24 mouse cellular contexts compared by ENCODE assay signal in genomic region chr1:194645898-194646297, GRCm38 (mm10). TPM values are rescaled to one million over a fixed set of nuclear protein-coding genes. Genes with fewer than 3 reads are reported as not detected.
DNase-seq lines count a peak whose midpoint lies in the region; ATAC-seq lines count a peak whose summit lies in the region.
"Had no signal": no experiment of that assay in that cellular context is flagged by ENCODE, and none has a peak within 500 bp of the region (broad histone marks: within the 10 kb centered on the region; RNA-seq: fewer than 3 reads in every experiment).

No protein-coding gene starts in this region.

- DNase-seq in forebrain, embryonic 10.5 days (ENCODE audit: extremely low spot score, low spot score) = no peak
- peak; percentile 31 for DNase-seq in heart, adult 8-10 months (ENCODE audit: low spot score)
- no peak for DNase-seq in heart, postnatal 14 days
- DNase-seq in kidney, adult 9 months = peak; percentile 42
- DNase-seq in kidney, postnatal 10 days = no peak
- DNase-seq: adrenal gland, adult 8-10 months; cerebellum, adult 8-10 months; cerebellum, postnatal 25 days; gastrocnemius, postnatal 25 days; lung, adult 2 months; lung, postnatal 14 days; midbrain, embryonic 14.5 days; right cerebral cortex, postnatal 14 days; thymus, postnatal 4 days had no signal

- no peak overlapping the region for H3K27ac ChIP-seq in forebrain, embryonic 15.5 days (replicated peaks)
- no peak overlapping the region for H3K27ac ChIP-seq in forebrain, embryonic 10.5 days
- no peak overlapping the region for H3K27ac ChIP-seq in neural tube, embryonic 14.5 days (ENCODE audit: low read depth, low read length)
- H3K27ac ChIP-seq: embryonic facial prominence, embryonic 10.5 days; embryonic facial prominence, embryonic 15.5 days; hindbrain, embryonic 12.5 days; limb, embryonic 13.5 days; liver, embryonic 12.5 days had no signal

- intact Hi-C loops in heart, postnatal 14 days (cut with DNase I) = no loop called here

- peaks cover 55% of the 10 kb centered on the region for H3K36me3 ChIP-seq in forebrain, embryonic 15.5 days
- peaks cover 28% of the 10 kb centered on the region for H3K36me3 ChIP-seq in forebrain, embryonic 10.5 days (replicated peaks)
- peaks cover 37% of the 10 kb centered on the region for H3K36me3 ChIP-seq in neural tube, embryonic 14.5 days (ENCODE audit: control insufficient read depth, insufficient read depth, low read length)
- H3K36me3 ChIP-seq: G1E had no signal

- H3K4me1 ChIP-seq in forebrain, embryonic 15.5 days = peaks cover 71% of the 10 kb centered on the region
- peaks cover 16% of the 10 kb centered on the region for H3K4me1 ChIP-seq in forebrain, embryonic 10.5 days
- peaks cover 16% of the 10 kb centered on the region; the same call in 1 of the 2 replicates for H3K4me1 ChIP-seq in neural tube, embryonic 14.5 days (ENCODE audit: control insufficient read depth, insufficient read depth, low read length)

- H3K9me3 ChIP-seq in forebrain, embryonic 15.5 days = no peaks in the 10 kb centered on the region
- no peaks in the 10 kb centered on the region for H3K9me3 ChIP-seq in forebrain, embryonic 10.5 days
- H3K9me3 ChIP-seq in neural tube, embryonic 14.5 days (ENCODE audit: control insufficient read depth, low read length) = no peaks in the 10 kb centered on the region
- H3K9me3 ChIP-seq: embryonic facial prominence, embryonic 10.5 days; embryonic facial prominence, embryonic 15.5 days; G1E; hindbrain, embryonic 12.5 days; limb, embryonic 13.5 days; liver, embryonic 12.5 days had no signal

- no peak for ATAC-seq in forebrain, embryonic 15.5 days (replicated peaks)
- no peak for ATAC-seq in neural tube, embryonic 14.5 days (ENCODE audit: low read depth)
- ATAC-seq: intestine, embryonic 16.5 days; liver, embryonic 12.5 days had no signal

- peak overlapping the region; percentile 17; the same call in 1 of the 2 replicates for H3K4me2 ChIP-seq in forebrain, embryonic 15.5 days (replicated peaks)
- H3K4me2 ChIP-seq in neural tube, embryonic 14.5 days (ENCODE audit: low read depth, low read length) = peak overlapping the region; percentile 23; the same call in 1 of the 2 replicates
- H3K4me2 ChIP-seq: embryonic facial prominence, embryonic 15.5 days; hindbrain, embryonic 12.5 days; limb, embryonic 13.5 days; liver, embryonic 12.5 days had no signal

- no peak overlapping the region for H3K4me3 ChIP-seq in forebrain, embryonic 15.5 days
- no peak overlapping the region for H3K4me3 ChIP-seq in forebrain, embryonic 10.5 days
- H3K4me3 ChIP-seq in neural tube, embryonic 14.5 days (ENCODE audit: low read depth, low read length) = no peak overlapping the region; the same call in 1 of the 2 replicates
- H3K4me3 ChIP-seq: embryonic facial prominence, embryonic 10.5 days; embryonic facial prominence, embryonic 15.5 days; hindbrain, embryonic 12.5 days; limb, embryonic 13.5 days; liver, embryonic 12.5 days had no signal

- 85% methylated on average over 1 of the region's 1 CpGs for WGBS in forebrain, embryonic 15.5 days
- WGBS in forebrain, embryonic 10.5 days = 93% methylated on average over 1 of the region's 1 CpGs
- 82% methylated on average over 1 of the region's 1 CpGs for WGBS in neural tube, embryonic 14.5 days

- H3K27me3 ChIP-seq in forebrain, embryonic 15.5 days = no peaks in the 10 kb centered on the region
- no peaks in the 10 kb centered on the region for H3K27me3 ChIP-seq in forebrain, embryonic 10.5 days (ENCODE audit: poor library complexity, severe bottlenecking)
- H3K27me3 ChIP-seq in neural tube, embryonic 14.5 days (ENCODE audit: control insufficient read depth, insufficient read depth, low read length) = no peaks in the 10 kb centered on the region
- H3K27me3 ChIP-seq: embryonic facial prominence, embryonic 15.5 days; hindbrain, embryonic 12.5 days; limb, embryonic 13.5 days; liver, embryonic 12.5 days had no signal

- H3K9ac ChIP-seq in forebrain, embryonic 15.5 days (replicated peaks) = no peak overlapping the region
- no peak overlapping the region for H3K9ac ChIP-seq in neural tube, embryonic 14.5 days (replicated peaks; ENCODE audit: low read depth, low read length)
- H3K9ac ChIP-seq: embryonic facial prominence, embryonic 15.5 days; hindbrain, embryonic 12.5 days; limb, embryonic 13.5 days; liver, embryonic 12.5 days had no signal

RNA-seq across cellular contexts. Expression of gene Plxna2, which starts 27.9 kb away (rescaled TPM):
- 72.1 and 78.3 TPM in 2 replicates for polyA plus RNA-seq in forebrain, embryonic 15.5 days (2015; fragmentation: Nextera tagmentation; extraction: Ambion mirVana)
- polyA plus RNA-seq in forebrain, embryonic 10.5 days (2016; fragmentation: Nextera tagmentation; extraction: Ambion mirVana) = 6.5 and 7.4 TPM in 2 replicates
- 10 to 100 TPM; 18.8 to 28.3 (median 25.5) TPM for total RNA-seq in heart, adult 8-10 months (2022)
- 10 to 100 TPM; 26.6 to 29.7 TPM for total RNA-seq in heart, postnatal 14 days (2021)
- 76.0 and 79.2 TPM in 2 replicates for polyA plus RNA-seq in neural tube, embryonic 14.5 days (2014; fragmentation: Nextera tagmentation; extraction: Ambion mirVana)
- total RNA-seq: monocyte, adult 5-6 weeks had no signal
- polyA plus RNA-seq: G1E had no signal

Comparison
In these comparisons a context has a peak if more than half of its experiments do, and no peak if none do; other contexts are left out.
1. DNase-seq: peak in heart, adult 8-10 months (single experiment) and kidney, adult 9 months (single experiment); none in forebrain, embryonic 10.5 days (single experiment), heart, postnatal 14 days (0 of 2) and kidney, postnatal 10 days (single experiment).